Mouse (Mus musculus): ENCODE results near the gene Dhx8.

The Dhx8 gene

DNA sequence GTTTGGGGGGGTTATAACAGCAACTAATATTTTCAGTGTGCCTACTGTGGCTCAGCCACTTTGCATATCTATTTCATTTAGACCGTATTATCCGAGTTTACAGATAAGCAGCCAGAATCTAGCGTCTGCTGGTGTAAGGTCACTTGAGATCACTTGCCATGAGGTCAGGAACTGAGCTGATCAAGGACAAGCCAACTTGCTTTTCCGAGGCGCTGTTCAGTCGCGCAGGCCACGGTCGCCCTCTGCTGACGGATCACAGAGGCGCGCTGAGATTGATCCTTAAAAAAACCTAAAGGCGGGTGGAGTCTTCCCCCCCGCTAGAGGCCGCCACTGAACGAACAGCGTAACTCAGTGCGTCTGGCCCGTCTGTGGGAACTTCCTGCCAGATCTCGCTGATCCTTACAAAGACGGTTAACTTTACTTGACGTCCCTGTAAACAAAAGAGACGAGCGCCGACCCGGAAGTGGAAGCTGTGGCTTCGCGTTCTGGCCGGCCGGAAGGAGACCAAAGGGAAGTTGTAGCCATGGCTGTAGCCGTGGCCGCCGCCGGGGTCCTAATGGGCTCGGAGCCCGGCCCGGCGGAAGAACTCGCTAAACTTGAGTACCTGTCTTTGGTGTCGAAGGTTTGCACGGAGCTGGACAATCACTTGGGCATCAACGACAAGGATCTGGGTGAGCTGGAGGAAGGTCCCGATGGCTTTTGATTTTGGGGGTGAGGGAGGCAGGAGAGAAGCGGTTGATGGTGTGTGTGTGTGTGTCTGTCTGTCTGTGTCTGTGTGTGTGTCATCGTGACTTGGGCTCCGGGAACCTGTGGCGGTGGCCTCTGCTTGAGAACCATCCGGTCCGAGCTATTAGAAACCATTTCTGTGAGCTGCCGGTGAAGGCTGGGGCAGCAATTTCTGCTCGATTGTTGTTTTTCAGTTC lies at the start of gene Dhx8:
TSS of gene Dhx8 (plus strand) at position 402 of the 923 bp plus-strand sequence.
- peak; percentile 93 to 99 for DNase-seq (ENCODE audit: low spot score in 2 of 2)

DNA sequence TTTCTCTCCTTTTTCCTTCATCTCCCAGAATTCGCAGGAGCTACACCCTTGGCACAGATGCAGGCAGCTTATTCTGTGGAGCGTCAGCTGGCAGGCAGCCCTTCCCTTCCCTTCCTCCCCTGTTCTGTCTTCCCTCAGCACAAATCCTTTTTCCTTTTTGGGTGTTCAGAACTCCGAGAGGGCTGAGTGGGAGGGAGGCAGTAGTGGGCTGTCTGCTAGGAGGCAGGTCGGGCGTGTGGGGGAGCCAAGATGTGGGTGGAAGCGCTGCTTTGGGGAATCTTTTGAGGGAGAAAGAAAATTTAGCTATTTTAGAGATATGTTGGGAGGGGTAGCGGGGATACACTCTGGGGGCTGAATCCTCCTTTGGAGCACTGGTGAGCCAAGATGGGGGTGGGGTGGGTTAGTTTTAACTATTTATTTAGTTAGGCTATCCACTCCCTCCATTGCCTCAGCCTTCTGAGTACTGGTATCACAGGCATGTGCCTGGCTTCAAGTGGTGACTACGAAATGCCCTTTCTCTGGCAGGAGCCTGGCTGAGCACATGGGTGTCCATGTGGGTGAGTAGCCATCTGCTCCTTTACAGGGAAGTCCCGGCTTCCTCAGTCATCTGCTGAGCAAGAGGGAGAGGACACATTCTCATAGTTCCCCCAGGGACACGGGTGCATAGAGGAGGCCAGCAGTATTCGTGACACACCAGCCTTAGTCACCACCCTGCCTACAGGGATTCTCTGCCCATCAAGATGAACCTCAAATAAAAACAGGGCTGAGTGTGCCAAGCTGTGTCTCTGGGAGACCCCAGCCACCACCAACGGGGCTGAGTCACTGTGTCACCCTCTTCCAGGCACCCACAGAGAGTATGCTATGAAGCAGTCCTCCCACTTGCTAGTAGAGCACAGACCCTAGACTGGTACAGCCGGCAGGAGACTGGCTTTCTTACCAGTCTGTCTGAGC lies 45.1 kb upstream of the Dhx8 start:
- no peak for DNase-seq (ENCODE audit: low spot score in 2 of 2)

DNA sequence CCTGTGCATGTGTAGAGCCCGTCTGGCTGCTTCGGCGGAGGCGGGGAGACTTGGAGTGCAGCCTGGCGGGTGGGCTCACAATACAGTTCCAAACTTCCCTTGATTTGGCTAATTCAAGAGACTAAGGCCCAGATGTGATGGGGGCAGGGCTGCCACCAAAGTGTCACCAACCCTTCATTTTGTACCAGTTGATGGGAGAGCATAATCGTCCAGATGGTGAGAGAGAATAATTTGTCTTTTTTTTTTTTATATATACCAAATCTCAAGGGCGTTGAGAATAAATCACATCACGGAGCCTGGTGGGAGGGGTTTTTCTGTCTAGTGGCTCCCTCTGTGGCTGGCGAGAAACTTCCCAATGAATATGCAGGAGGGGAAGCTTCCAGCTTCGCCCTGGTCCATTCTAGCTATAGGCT lies 43.0 kb upstream of the Dhx8 start:
- no peak for DNase-seq (ENCODE audit: low spot score in 2 of 2)

DNA sequence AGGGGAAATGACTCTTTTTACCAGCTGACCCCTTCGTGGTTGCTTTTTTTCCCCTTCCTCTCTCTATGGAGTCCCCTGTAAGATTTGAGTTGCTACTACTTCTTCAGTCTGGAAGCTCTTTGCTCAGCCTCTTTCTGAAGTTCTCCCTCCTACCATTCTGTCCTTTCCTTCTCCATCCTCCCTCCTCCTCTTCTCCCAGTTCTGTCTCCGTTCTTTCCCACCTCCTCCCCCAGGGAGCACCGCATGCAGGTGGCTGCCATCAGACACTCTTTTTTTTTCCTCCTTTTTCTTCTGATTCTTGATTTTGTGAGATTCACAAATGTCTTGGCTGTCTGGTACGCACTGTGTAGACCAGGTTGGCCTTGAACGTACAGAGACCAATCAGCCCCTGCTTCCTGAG lies 42.4 kb upstream of the Dhx8 start:
- DNase-seq (ENCODE audit: low spot score in 2 of 2) = no peak

DNA sequence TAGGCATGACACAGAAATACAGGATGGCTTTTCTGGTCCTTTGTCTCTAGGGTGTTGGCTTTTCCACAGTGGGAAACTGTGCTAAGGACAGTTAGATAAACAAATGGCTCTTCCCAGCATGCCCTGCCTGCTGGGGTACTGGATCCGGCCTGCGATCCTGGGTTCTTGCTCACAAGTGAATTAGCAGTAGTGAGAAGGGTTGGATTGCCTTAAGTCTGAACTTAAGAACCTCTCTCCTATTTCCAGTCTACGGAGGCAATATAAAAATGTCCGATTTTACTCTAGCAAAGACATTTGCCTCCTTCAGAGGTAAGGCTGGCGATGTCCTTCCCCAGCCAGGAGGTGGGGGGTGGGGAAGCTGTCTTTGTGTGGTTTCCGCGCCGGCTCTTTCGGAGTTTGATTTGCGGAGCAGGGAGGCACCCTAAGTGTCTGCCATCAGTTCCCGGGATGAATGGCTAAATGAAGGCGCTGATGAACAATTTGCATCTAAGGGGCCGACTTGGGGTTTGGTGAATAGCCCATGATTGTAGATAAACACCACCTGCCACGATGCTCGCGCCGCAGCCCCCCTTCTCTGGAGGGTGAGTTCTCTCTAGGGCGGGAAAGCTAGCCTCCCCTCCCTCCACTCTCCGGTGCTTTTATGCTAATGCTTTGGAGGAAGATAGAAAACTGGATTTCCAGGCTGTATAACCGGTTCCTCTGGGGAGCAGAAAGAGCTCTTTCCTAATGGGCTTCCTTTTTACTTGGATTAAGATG lies 36.6 kb upstream of the Dhx8 start:
- DNase-seq (ENCODE audit: low spot score in 2 of 2) = peak; percentile 3 to 14

DNA sequence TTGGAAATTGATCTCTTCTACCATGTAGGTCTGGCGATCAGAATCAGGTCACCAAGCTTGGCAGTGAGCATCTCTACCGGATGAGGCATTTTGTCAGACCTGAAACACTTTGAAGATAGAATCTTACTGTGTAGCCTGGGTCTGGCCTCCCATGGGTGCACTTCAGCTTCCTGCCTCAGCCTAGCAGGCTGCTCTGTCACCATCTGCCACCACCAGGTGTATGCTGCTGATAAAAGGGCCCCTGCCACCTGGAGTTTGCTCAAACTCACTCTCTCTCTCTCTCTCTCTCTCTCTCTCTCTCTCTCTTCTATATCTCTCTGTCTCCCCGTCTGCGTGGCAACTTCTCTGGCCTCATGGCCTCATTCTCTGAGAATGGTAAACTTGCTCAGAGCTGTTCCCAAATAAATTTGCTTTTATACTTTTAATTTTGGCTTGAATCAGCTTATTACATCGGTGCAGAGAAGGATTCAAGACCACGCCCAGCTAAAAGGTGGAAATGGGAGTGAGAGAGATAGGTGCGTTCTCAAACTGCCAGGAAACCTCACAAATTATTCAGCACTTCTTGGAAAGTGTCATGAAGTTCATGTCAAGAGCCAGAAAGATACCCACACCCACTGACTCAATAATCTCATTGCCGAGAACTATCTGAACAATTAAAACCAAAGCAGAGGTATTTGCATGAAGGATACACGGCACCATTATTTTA lies 35.4 kb upstream of the Dhx8 start:
- DNase-seq (ENCODE audit: low spot score in 2 of 2) = peak; percentile 42 to 70

DNA sequence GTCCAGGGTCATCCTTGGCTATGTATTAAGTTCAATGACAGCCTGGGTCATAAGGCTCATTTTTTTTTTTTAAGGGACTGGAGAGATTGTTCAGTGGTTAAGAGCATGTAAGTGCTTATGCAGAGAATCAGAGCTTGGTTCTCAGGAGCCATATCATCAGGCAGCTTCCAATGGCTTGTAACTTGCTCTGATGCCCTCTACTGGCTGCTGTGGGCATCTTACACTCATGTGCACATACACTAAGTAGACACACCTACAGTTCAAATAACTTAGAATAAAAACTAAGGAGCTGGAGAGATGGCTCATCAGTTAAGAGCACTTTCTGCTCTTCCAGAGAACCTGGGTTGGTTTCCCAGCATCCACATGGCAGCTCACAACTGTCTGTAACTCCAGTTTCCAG lies 34.6 kb upstream of the Dhx8 start:
- no peak for DNase-seq (ENCODE audit: low spot score in 2 of 2)

DNA sequence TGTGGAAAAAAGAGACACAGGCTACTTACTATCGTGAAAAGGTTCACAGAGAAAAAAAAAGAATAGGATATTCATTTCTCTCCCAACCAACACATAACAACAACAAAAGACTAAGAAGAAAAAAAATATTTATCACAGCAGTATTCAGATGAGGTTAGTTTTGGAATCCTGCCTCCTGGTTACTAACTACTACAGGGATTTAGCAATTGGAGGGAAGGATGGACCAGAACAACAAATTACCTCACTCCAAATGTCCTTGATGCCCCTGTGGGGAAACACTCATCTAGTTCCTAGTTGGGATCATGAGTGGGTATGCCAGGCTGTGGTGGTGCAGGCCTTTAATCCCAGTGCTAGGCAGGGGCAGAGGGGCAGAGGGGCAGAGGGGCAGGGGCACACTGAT lies 33.2 kb upstream of the Dhx8 start:
- DNase-seq (ENCODE audit: low spot score in 2 of 2) = no peak

DNA sequence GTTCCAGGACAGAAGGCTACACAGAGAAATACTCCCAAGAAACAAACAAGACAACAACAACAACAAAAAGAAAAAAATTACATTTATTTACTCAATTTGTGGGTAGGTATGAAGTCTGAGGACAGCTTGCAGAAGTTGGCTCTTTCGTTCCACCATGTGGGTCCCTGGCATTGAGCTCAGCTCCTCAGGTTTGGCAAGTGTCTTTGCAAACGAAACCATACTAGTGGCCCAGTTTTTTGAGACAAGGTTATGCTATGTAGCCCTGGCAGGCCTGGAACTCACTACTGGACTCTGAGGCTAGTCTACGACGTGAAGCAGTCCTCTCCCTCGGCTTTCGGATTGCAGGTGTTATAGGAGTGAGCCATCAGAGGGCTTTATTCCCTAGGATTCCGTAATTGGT lies 32.7 kb upstream of the Dhx8 start:
- no peak for DNase-seq (ENCODE audit: low spot score in 2 of 2)

DNA sequence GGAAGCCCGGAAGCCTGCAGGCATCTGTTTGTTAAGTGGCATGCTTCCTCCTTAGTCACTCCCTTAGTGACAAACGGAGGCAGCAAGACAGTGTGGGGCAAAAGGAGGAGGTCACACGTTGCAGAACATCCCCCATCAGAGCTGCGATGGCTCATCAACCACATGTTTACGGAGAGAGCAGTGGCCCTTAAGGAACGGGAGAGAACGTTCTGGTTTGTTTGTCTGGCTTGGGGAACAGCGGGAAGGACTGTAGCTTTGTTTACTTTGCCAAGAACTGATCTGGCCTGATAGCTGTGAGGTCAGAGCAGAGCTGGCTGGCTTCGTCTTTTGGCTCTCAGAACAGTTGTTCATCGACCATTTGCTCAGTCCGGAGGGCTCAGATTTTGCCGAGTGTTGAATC lies 32.3 kb upstream of the Dhx8 start:
- DNase-seq (ENCODE audit: low spot score in 2 of 2) = no peak

DNA sequence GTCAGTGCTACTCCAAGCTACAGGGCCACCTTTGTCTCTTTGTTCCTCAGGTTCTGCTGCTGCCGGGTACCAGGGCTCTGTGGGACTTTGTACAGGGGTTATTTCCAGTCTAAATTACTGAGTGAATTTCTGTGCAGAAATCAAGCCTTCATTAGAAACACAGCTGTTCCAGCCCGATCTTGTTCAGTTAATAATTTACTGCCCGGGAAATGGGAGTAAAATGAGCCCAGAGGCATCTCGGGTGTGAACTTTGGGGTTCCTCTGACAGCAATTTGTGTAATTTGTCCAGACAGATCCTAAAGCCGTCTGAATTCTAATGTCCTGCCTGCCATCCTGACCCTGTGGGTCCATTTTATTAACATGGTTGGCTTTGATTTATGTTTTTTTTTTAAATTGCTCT lies 28.6 kb upstream of the Dhx8 start:
- no peak for DNase-seq (ENCODE audit: low spot score in 2 of 2)

DNA sequence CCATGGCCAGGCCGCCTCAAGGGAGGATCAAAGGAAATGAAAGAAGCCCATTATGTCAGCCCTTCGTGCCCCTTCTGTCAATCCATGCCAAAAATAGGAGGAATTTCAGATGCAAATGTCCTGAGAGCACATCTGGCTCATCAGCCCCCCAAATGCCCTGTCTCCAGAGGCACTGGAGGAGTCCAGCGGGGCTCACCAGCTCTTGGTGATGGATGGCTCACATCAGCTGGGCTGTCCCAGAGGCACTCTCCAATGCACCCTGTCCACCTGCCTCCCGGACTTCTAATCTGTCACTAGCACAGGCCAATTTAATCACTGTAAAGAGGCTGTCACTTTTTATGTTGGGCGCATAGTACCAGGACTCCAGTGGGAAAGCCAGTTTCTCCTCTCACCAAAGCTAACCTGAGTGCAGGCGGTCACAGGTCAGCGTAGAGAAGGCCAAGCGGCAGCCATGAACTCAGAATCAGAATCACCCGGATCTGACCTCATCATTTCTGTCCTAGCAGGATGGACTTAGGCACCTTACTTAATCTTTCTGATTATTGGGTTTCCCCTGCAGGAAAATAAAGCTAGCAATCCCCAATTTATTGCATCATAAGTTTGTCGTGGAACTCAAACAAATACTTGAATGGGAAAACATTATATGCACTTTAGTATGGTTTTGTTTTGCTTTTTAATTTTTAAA lies 25.8 kb upstream of the Dhx8 start:
- no peak for DNase-seq (ENCODE audit: low spot score in 2 of 2)

DNA sequence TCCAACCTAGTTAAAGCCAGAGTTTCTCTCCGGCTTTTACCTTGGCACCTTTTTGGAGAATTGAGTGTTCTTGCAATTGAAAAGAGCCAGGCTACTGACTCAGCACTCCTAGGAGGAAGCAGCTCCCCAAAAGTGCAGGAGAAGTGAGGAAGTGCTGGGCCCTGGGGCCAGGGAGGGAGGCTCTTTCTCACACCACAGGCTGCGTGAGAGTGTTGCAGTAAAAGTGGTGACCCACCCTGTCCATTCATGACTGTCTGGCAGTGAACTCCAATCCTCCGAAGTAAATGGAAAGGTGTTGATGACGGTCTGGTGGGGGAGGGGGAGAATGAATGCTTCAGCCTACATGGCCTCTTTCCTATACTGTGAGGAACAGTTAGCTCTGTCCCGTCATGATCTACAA lies 24.2 kb upstream of the Dhx8 start:
- no peak for DNase-seq (ENCODE audit: low spot score in 2 of 2)

DNA sequence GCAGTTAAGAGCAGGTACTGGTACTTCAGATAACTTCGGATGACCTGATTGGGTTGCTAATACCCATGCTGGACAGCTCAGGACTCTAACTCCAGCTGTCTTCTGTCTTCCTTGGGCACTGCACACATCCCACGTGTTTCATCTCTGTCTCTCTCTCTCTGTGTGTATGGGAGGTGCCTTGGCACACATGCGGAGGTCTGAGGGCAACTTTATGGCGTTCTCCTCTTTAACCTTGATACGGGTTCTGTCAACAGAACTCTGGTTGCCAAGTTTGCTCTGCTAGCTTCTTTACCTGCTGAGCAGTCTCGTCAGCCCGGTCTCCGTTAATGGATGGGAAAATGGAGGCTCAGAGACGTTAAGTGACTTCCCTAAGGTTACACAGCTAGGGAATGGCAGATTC lies 19.9 kb upstream of the Dhx8 start:
- DNase-seq (ENCODE audit: low spot score in 2 of 2) = no peak

DNA sequence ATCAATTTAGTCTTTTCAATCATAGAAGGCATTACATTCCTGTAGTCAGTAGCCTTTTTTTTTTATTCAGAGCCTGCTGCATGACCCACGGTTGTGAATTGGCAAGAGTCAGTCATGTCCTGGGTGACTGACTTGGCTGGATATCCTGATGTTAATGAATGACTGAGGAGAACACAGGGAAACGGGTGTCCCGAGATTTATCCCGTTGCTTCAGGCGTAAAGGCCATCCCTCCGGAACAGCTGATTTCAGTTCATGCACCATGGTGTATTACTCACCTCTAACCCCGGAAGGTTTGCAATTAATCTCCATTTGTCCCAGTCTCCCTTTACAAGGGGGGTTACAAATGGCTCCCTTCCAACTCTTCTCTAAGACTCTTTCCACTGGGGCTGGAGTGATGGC lies 18.7 kb upstream of the Dhx8 start:
- DNase-seq (ENCODE audit: low spot score in 2 of 2) = no peak

DNA sequence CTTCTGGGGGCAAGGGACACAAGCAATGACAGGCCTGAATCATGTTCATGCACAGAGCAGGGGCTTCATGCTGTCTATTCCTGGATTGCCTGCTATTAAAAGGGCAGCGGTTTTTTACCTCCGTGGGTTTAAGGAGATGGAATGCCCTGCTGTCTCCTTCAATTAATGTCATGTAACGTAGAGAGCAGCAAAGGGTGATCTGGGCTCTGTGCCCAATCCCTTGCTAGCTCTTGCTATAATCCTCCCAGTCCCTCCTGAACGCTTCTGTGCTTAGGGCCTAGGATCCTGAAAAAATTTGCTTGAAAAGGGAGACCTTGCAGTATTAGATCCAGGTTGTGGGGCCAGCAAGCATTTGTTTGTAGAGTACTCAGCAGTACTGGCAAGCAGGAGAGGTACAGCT lies 14.4 kb upstream of the Dhx8 start:
- DNase-seq (ENCODE audit: low spot score in 2 of 2) = no peak

DNA sequence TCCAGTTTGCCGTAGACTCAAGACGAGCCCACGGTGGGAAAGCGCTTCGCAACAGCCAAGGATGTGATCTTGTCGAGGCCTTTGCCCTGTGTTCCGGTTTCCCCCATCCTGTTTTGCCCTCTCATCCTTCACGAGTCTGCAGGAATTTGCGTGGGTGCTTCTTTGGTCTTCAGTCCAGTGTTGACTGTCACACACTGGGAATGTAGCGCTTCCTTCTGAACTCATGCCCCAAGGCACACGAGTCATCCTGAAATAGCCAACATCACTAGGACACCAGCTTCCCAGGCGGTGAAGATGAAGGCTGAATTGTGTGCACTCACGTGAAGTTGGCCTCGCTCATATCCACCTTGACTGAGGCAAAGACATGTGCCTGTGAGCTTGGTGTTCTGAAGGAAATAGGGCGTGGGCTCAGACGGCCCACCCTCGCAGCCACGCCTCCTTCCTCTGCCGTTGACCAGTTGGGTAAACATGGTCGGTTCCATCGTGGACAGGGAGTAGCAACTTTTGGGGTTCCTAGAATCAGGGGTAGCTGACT lies 12.7 kb upstream of the Dhx8 start:
- no peak for DNase-seq (ENCODE audit: low spot score in 2 of 2)

DNA sequence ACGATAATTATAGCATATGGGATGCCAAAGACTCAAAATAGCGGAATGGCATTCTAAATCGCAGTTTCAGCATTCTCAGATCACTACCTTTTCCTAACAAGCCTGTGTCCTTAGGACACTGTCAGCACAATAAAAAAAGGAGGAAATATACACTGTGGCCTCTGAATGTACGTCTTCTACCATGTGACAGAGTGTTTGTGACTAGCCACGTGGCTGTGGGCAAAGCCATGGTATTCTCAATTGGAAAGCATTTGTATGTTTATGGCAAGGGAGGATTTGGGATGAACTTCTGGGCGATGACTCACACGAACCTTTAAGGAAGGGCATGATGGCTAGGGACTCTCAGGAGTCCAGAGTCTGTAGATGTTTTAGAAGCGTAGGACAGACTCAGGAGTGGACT lies 7.7 kb upstream of the Dhx8 start:
- no peak for DNase-seq (ENCODE audit: low spot score in 2 of 2)

DNA sequence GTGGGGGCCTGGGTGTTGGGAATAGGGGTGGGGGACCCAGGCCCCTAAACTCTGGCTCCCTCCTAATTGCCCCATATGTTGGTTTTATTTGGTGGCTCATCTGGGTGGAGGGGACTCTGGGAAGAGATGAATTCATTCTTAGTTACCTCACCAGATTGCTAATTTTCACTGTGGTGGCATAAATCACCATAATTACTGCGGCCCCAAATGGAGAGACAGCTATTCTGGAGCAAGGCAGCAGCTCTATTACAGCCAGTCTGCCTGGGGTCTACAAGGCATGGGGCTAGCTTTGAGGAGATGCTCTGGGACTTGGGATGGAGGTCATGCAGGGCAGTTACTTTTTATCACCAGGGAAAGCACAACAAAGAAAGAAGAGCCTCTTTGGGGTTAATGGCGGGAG lies 6.0 kb upstream of the Dhx8 start:
- no peak for DNase-seq (ENCODE audit: low spot score in 2 of 2)

DNA sequence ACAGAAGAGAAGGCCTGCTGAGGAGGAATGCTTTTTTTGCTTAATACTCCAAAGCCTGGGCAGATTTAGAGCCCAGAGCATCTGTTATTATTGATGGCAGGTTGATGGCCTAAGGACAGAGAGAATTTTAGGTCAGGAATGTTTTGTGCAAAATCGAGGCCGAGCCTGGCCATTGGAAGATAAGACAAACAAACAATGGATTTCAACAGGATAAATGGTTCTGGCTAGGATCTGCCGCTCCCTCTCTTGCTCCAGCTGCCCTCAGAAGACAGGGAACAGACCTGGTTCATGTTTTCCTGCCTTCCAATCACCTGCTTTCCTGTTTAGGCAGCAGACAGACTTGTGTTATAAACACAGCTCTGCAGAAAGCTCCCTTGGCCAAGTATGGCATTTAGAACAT lies 3.4 kb upstream of the Dhx8 start:
- no peak for DNase-seq (ENCODE audit: low spot score in 2 of 2)

DNA sequence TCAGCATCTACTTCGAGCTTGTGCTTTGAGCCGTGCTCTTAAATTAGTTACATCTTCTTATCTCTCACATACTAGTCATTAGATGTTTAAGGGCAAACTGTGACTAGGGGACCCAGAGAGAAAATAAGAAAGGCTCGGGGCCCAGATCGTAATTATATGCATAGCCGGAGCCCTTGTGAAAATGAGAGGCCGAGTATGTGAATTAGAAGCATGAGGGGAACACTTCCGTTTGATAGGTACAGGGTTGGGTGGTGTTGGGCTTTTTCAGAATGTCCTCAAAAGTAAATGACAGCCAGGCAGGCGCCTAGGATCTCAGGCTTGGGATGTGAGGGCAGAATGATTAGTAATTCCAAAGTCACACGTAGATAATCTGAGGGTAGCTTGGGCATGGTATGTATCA lies 877 bp downstream of the Dhx8 start:
- no peak for DNase-seq (ENCODE audit: low spot score in 2 of 2)

All from thymus, postnatal 10 days (tissue).